Mouse (Mus musculus) myocyte (in vitro differentiated cells): ENCODE measurements around the gene Acoxl.

Source experiments
- MAX ChIP-seq: IDR thresholded peaks from one replicate; pipeline ENCODE4 v1.6.1; 2011; ENCODE audit warnings: low read depth, mild to moderate bottlenecking, control low read depth
- POLR2A ChIP-seq: IDR thresholded peaks from one replicate; pipeline ENCODE4 v1.6.1; 2011; ENCODE audit warnings: low read depth, mild to moderate bottlenecking, control low read depth, moderate library complexity; ENCODE audit not compliant: insufficient read length
- POLR2AphosphoS2 ChIP-seq: IDR thresholded peaks from one replicate; pipeline ENCODE4 v1.6.1; 2011; ENCODE audit warnings: low read depth, control low read depth; ENCODE audit not compliant: insufficient read length
- REST ChIP-seq: IDR thresholded peaks from one replicate; pipeline ENCODE4 v1.6.1; 2011; ENCODE audit warnings: mild to moderate bottlenecking, control low read depth, moderate library complexity; ENCODE audit not compliant: insufficient read depth, insufficient read length
- TCF12 ChIP-seq: IDR thresholded peaks from one replicate; pipeline ENCODE4 v1.6.1; 2011; ENCODE audit warnings: mild to moderate bottlenecking, control low read depth; ENCODE audit not compliant: poor library complexity, insufficient read depth, severe bottlenecking

DNA sequence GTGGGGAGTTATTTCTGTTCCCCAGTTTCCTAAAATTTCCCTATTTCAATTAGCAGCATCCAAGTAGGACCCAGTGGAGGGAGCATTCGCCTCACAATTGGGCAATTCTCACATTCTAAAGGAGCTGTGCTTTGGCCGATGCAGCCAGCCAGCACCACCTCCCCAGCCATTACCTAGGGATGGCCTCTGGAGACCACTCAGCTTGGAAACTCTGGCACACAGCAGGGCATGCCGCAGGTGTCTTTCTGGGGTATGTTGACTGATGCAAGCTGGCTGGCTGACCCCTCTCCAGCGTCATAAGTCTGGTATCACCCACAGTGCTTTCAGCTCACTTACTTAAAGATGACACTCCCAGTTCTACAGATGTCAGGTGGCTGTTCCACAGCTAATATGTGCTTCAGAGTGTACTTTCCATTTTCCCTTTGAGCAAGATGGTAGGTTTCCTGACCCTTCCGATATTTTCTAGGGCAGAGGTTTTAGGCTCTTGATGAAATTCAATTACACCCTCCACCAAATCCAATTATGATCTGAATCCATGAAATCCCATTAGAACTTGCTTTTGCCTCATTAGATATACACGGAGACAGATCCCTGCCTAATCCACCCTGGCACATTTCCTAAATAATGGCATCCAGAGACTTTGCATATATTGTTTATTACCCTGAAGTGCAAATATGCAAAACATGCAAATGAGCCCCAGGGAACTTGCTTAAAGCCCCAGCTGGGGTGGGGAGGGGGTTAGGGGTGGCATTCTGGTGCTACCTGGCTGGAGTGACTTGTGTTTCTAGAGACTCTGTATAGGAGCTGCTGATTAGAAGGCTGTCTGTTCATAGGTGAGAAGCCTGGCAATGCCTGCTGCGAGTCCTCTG, 181.6 kb downstream of the Acoxl start:
- TF ChIP-seq MAX: no peak
- TF ChIP-seq TCF12: no peak
- TF ChIP-seq POLR2AphosphoS2: no peak
- TF ChIP-seq POLR2A: no peak
- no peak for TF ChIP-seq REST
